Mouse (Mus musculus): ENCODE data around the gene Fam166a.

Gene Fam166a

DNA sequence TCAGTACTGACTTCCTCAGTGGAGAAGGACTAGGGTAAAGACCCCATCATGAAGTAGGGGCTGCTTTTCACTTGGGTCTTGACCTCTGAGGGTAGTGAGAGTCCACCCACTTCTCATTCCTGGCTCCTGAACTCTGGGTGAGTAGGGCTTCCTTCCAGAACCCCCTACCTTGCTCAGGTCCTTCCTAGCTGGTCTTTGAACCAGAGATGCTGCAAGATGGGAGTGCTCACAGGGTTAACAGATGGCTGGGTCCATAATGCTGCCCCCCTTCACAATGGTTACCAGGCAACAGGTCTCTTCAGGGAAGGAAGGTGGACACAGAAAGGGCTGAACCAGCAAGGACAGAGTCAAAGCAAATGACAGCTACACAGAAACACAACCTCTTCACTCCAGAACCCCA is at the start of gene Fam166a:
Gene Fam166a (plus strand): TSS at position 301 of the 400 bp plus-strand sequence.
- no peak for DNase-seq (ENCODE audit: low spot score)

DNA sequence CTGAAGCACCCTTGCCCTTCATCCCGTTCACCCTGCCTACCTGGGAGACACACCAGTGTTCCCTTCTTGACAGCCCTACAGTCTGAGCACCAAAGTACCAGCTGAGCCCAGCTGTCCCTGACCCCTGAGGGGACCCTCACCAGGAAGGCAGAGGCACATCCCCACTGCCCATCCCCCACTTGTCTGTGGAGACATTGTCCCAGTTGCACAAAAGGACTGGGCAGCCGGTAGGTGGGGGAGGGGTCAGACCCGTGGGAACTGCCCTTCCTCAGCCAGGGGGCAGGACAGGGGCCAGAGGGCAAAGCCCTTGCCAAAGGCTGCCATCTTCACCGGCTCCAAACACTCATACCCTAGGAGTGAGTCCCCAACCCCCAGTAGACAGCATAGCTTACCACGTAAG is 48.8 kb upstream of the Fam166a start:
- DNase-seq (ENCODE audit: low spot score): no peak

DNA sequence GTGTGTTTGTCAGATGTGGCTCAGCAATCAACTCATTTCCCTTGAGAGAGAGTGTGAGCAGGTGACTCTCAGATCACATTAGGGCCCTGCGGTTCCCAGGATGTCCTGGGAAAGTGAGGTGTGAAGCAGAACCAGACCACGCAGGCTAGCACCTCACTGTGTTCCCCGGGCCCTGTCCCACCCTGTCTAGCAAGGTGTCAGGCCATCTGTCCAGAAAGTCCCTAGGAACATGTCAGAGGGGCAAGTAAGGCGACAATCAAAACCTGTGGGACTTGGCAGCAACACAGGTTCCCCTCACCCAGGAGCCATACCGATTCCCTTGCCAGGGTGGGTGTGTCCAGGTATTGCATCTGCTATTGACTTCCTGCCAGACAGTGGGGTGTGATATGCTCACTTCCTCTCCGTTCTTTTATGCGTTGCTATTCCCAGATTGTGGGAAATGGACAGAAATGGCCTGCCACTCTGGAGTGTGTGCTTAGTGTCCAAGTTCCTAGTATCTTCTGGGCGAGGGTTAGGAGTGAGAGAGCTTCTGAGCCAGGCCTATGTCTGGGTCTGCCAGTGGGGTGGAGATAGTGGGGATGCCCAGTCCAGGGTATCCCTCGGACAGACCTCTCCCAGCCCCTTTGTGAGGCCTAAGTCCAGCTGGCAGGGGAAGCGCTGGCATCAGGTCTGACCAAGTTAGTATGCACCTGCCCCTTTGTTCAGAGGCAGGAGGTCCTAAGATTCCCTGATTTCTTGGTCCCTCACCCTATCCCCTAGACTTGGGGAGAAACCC is 48.0 kb upstream of the Fam166a start:
- DNase-seq (ENCODE audit: low spot score): no peak

DNA sequence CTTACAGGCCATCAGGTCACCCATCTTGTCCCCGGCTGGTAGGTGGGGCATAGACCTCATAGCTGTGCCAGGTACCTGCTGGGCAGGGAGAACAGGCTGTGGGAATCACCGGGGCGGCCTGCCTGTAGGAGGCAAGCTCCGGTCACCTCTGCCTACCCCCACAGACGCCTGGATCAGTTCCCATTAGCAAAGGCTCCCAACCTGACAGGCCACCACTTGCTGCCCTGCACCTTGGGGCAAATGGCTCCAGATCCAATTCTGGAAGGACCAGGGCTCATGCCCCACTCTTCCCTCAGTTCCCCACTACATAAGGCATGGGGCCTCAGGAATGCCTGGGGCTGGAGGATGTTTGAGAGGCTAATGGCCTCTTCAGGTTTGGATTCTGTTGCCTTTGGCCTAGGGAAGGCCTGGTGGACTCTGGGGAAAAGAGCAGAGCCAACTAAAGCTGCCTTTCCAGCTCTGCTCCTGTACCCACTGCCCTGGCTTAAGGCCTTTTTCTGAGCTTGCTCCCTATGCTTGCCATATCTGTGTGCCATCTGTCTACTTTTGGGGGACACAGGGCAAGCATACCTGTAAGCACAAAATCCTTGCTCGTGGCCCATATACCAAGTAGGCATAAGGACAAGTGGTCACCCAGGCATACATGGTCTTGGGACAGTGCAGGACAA is 47.3 kb upstream of the Fam166a start:
- DNase-seq (ENCODE audit: low spot score): no peak

DNA sequence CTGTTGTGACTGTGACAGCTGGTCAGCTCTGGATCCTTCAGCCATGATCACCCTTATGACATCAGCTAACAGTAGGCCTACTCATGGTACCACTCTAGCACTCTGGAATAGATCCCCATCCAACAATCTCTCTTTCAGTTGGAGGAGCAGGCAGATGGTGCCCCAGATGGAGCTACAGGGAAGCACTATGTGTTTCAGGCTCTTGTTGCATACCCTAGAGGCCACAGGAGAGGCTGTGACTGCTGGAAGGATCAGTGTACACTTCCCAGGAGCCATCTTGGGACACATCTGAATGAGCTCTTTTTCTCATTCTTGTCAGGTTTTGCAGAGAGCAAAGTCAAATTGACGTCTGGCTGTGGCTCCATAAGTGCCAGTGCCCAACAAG is 46.8 kb upstream of the Fam166a start:
- no peak for DNase-seq (ENCODE audit: low spot score)

DNA sequence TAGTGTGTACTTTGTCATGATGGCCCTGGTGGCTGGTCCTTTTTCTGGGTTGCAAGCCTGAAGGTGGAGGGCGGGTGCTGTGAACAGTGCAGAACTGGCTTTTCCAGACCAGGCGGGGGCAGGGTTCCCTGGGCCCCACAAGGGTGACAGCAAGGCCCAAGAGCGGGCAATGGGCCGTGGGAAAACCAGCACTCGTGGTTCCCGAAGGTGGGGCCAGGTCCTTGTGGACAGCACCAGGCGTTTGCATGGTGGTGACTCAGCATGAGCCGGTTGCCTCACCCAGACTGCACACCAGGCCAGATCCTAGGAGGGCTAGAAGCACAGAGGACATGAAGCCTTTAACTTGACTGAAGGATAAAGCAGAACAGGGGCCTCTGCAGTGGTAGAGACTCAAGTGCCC is 45.9 kb upstream of the Fam166a start:
- no peak for DNase-seq (ENCODE audit: low spot score)

DNA sequence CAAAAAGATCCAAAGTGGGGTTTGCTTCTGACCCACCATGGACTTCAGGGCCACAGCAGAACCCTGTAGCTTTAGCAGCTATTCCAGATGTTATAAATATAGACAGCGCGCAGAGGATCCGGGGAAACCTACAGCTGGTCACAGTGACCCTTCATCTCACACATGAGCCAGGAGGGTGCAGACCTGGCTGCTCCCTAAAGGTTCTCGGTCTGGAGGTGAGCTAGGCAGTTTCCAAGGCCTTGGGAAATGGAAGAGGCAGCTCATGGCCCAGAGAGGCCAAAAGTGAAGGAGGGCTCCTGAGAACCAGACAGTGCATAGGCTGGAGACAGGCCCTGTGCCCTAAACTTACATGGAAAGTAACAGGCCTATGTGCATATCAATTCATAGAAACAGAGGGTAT is 44.7 kb upstream of the Fam166a start:
- no peak for DNase-seq (ENCODE audit: low spot score)

DNA sequence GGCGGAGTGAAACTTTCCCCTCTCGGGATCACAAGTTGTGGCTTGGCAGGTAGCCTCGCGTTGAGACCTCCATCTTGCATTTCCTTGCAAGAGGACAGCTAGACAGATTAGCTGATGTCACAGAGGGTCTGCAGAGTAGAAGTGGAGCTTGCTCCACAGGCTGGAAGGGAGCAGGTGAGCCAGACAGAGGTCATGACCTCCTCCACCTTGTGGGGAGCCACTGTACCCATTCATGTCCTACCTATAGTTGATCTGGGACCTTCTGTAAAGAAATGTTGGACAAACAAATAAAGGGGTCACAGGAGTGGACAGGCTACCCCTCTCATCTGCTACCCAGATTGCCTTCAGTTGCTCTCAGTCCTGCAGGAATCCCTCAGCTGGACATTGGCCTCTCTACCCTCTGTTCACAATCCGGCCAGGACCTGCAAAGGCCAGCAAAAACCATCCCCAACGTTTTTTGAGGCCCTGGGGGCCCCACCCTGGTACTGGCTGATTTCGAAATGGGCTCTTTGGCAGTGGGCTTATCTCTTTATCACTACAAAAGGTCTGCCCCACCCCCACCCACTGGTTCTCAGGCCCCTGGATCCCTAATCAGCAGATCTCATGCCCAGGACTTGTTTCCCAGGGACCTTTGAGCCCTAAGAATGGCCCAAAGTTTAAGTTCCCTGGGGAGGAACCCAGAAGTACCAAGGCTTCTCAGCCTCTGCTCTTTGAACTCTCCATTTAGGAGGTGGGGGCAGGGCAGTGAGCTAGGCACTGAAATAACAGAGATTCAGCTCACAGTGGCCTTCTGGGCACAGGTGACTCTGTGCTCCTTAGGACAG is 43.5 kb upstream of the Fam166a start:
- DNase-seq (ENCODE audit: low spot score): no peak

DNA sequence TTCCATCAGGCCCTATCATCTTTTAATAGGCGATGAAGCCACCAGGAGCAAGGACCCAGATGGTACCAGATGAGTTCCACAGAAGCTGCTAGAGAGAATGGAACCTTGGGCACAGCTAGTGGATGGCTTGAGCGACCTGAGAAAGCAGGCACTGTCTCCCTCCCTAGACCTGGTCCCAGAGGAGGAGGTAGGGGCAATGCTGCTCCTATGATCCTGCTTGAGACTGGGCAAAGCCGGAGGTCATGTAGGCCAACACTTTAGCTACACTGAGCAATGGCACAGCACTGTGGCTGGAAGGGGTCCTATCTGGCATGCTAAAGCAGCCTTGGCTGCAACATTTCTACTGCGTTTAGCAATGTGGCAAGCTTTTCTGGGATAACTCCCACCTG is 42.9 kb upstream of the Fam166a start:
- no peak for DNase-seq (ENCODE audit: low spot score)

DNA sequence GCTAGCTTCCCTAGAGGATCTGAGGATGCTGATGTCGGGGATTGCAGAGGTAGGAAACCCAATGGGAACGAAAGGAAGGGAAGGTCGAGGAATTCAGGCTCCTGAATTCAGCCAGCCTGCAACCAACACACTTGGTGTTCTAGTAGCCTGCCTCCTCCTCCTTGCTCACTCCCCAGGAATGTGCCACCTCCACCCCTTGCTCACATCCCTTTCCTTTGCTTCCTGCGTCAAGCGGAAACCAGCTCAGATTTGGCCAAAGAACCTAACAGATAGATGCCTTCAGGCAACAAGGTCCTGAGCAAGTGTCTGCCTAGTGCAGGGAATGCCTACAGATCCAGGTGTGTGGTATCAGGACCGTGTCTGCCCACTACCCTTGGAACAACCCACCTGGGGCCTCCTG is 42.0 kb upstream of the Fam166a start:
- DNase-seq (ENCODE audit: low spot score): no peak

DNA sequence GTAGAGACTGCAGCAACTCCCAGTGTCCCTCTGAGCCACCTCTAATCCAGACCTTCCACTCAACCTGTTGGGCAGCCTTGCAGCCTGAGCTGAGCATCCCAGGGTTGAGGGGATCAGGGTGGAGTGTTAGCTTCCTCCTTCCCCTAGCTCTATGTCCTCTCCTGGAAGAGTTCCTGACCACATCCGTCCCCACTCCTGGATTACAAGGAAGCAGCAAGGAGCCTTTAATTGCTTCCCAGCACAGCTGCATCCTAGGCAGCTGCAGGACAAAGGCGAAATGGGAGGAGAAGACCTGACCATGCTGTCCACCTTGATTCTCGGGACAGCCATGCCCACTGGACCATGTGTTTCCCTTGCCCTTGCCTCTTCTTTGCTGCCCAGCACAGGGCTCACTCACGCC is 41.5 kb upstream of the Fam166a start:
- no peak for DNase-seq (ENCODE audit: low spot score)

DNA sequence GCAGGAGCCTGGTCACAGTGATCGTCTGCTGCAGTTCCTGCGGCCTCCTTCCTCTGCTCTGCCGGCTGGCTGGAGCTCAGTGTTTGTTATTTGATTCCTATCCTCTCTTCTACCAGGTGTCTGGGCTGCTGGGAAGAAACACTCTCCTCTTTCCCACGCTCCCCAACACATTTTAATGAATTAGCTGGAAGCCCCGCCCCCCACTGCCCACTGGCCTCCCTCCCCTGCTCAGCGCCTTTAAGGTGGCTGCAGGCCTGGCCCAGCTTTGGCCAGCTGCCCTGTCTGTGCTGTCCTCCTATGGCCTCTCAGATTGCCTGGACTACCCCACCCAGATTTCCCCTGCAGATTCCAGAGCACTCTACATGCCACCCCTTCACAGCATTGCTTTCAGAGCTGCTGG is 40.9 kb upstream of the Fam166a start:
- no peak for DNase-seq (ENCODE audit: low spot score)

DNA sequence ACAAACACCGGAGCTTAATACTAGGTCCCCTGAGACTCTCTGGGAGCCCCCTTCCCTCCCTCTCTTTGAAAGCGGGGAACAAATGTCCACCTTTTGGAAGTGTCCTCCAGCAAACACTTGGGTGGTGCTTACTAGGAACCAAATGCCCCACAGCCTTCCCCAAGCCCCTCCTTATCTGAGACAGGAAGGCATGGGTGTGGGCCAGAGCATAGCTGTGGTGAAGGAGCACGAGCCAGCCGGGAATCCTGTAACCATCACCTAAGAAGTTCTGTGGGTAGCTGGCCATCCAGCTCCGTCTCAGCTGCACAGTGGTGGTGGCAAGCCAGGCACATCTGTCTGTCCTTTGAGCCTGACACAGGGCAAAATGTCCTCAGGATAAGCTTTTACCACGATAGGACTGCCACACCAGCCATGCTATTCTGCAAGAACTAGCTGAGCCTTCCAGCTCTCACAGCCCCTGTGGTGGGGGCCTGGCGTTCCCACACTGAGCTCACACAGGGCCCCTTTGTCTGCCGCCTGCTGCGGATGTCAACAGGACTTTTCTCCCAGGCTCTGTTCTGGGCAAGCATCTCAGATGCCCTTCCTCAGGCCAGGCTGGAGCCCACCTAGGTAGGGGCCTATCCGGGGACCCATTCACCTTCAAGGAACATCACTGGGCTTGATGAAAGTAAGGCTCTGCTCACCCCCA is 40.1 kb upstream of the Fam166a start:
- DNase-seq (ENCODE audit: low spot score): no peak

DNA sequence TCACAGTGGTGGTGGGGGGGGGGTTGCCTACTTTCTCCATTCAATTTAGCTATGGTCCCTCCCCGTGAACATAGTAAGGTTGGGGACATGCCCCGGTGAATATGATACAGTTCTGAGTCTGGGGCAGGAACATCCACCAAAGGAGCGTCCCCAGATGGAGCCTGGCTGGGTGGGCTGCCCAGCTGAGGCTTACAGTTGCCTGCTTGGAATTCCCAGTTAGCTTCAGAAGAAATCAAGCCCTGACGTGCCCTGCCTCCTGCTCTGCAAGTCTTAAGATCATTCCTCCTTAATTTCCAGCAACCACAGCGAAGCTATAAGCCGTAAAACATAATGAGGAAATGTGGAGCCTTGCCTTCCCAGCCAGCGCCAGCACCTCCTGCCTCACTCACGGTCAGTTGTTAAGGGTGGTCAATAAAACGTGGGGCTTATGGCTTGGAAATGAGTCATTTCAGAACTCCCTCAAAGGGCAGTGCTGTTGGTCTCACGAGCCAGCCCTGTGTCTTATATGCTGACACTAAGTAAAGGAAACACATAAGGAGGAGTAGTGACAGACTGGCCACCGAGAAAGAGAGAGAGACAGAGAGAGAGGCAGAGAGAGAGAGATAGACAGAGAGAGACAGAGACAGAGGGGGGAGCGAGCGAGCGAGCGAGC is 38.9 kb upstream of the Fam166a start:
- no peak for DNase-seq (ENCODE audit: low spot score)

DNA sequence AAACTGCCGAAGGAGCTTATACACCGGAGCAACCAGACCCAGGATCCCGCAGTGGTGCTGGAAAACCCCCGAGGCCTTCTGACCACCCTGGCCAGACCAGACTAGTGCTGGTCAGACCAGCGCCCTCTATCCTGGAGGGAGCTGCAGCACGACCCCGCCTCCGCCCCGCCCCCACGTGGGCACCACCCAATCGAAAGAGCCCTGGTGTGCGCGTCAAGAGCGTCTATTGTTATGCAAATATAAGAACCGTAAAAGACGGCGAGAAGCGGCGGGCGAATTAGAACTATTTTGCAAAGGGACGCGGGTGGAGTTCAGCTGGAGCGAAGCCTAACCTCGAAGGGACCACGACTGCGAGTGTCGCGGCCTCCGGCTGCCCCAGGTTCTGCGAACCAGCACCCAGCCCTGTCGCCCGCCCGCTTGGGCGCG is 38.1 kb upstream of the Fam166a start, which contains the start of gene Nrarp:
Gene Nrarp (plus strand): TSS at position 281 of the 426 bp plus-strand sequence.
- peak; percentile 76 for DNase-seq (ENCODE audit: low spot score)

DNA sequence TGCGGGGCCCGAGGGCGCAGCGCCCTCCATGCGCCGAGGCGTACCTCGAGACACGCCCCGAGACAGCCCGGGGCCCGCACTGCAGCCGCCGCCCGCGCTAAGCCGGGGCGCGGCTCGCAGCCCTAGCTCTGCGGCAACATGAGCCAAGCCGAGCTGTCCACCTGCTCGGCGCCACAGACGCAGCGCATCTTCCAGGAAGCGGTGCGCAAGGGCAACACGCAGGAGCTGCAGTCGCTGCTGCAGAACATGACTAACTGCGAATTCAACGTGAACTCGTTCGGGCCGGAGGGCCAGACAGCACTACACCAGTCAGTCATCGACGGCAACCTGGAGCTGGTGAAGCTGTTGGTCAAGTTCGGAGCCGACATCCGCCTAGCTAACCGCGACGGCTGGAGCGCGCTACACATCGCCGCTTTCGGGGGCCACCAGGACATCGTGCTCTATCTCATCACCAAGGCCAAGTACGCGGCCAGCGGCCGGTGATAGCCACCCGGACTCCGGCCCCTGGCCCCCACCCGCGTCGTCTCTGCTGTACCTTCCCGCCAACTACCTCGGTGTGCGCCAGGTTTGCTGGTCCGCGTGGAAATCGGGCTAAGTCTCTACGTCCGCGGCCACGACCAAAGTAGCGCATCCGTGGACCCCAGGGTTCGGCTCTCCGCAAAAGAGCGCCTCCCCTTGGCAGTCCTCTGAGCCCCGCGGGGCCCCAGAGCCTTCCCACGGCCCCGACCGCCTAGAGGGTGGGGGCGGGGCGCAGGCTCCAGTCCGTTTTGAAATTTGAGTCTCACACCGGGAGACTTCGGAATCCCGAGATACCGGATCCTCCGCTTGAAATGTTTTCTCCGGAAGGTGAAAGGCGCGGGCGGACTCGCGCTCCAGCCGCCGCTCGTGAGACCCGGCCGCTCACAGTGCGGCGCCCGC is 37.3 kb upstream of the Fam166a start:
- no peak for DNase-seq (ENCODE audit: low spot score)

DNA sequence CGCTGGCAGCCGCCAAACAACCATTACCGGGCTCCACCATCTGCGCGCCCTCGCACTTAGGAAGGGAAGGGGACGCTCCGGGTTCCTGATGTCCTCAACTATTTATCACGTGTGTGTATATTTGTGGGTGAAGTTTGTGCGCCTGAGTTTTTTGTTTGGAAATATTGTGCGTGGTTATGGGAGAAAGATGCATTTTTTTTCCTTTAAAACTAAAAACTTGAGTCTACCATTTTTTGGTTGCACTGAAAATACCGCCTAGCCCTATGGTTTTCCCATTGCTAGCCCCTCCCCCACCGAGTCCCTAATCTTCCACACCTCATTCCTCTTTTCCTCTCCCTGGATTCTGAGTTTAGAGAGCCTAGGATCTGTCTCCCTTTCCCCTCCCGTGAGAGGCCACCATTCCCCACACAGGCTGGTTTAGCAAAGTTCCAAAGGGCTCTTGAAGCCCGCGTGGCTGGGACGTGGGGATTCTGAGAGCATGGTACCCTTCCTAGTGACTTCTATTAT is 36.6 kb upstream of the Fam166a start:
- no peak for DNase-seq (ENCODE audit: low spot score)

DNA sequence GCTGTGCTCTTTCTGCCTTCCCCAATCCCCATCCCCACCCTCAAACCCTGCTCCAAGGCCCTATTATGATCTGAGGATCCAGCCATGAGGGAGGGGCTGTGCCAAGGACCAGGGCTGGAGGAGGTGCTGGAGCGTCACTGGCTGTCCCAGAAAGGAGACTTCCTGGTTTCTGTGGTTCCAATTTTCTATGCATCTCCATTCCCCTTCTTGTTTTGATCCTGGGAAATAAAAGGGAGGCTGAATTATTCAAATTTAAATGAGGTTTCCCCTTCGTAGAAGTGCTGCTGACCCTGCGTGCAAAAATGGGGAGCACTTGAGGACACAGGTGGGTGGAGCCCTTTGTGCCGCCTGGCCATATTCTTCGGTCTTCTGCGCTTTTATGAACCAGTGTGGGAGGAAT is 35.9 kb upstream of the Fam166a start:
- no peak for DNase-seq (ENCODE audit: low spot score)

DNA sequence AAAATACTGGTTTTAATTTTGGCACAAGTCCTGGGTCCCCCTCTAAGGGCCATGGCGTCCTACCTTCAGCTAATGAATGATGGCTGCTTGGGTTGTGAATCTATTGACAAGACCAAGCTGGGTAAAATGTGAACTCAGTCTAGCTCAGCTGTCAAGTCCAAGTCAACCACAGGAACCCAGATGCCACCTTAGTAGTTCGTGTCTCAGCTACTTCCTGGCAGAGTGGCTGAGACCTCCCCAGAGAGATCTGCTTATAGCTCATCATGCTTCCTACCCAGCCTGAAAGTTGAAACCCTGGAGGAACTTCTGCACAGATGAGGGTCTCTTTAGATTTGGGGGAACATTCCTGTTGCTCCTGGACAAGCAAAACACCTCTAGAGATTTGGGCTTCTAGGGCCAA is 35.2 kb upstream of the Fam166a start:
- no peak for DNase-seq (ENCODE audit: low spot score)

DNA sequence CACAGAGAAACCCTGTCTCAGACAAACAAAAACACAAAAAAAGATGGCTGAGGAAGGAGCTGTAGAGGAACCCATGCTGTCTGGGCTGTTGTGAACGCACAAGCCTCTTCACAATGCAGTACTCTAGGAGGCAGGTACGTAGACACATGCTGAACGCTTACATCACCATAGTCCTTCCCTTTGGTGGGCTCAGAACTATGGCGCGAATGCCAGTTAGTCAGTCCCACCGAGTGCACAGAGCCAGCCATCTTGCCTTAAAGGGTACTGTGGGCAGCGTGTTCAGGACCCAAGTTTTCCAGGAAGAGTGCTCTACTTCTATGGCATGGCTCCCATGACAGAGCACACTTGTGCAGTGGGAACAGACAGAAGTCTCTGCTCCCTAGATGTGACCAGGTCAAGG is 34.0 kb upstream of the Fam166a start:
- no peak for DNase-seq (ENCODE audit: low spot score)
